Mouse (Mus musculus) cerebellum, adult (tissue): Measurements from ENCODE around the gene Patj.
A peak's percentile ranks its signal among the peaks of the same experiment; 100 is the strongest.

Experiments
- ATAC-seq: cut with Nextera tagmentation; 2 replicates; pipeline ENCODE4 v1.9.2; 2017; ENCODE audit warnings: mild to moderate bottlenecking, moderate library complexity, mixed read lengths; ENCODE audit not compliant: insufficient number of reproducible peaks, low FRiP score, low TSS enrichment

Patj gene

GRCm38 (mm10) chr4:98508471-98509271, 113.1 kb downstream of the Patj start:
- ATAC-seq, result no peak

GRCm38 (mm10) chr4:98509939-98510338, 114.4 kb downstream of the Patj start:
- ATAC-seq, result no peak

- no peak for ATAC-seq
These were observed 115.7 kb downstream of the Patj start for GRCm38 (mm10) chr4:98511296-98511695.

- ATAC-seq, result no peak
These were observed 116.6 kb downstream of the Patj start for GRCm38 (mm10) chr4:98511964-98512743.

GRCm38 (mm10) chr4:98520492-98520891, 124.9 kb downstream of the Patj start:
- no peak for ATAC-seq

- no peak for ATAC-seq
These were observed 128.9 kb downstream of the Patj start for GRCm38 (mm10) chr4:98524525-98524924.

DNA sequence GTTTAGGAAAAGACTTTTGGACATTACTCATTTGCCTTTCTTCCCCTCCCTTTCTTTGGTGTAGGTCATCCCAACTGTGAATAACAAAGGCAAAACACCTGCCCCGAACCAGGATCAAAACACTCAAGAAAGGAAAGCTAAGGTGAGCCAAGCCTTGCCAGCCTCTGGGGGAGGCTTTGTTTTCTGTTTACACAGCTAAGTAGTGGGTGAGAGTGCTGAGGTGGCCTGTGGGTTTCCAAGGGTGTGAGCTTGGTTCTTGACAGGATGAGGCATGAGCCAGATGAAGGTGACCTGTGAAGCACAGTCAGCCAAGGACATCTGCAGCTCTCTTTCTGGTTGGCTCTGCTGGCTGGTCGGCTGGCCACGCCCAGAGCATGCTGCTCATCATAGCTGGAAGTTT, 139.9 kb downstream of the Patj start:
- no peak for ATAC-seq

DNA sequence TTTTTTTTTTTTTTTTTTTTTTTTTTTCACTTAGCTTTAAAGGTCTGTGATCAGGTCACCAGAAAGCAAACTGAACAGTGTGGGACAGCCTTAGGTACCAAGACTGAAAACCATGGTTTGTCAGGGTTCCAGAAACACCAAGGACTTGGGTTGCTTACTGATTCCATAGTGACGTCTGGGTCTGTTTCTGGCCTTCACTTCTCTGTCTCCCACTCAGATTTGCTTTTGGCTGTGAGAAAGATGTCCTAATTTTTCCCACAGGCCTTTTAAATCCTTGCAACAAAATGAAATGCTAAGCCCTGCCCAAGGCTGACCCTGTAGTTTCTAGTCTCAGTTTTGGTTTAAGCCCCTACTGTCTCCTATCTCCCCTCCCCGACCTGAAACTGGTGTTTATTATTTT, 146.0 kb downstream of the Patj start:
- ATAC-seq, result no peak

- ATAC-seq, result no peak
These were observed 147.4 kb downstream of the Patj start for GRCm38 (mm10) chr4:98543001-98543400.

DNA sequence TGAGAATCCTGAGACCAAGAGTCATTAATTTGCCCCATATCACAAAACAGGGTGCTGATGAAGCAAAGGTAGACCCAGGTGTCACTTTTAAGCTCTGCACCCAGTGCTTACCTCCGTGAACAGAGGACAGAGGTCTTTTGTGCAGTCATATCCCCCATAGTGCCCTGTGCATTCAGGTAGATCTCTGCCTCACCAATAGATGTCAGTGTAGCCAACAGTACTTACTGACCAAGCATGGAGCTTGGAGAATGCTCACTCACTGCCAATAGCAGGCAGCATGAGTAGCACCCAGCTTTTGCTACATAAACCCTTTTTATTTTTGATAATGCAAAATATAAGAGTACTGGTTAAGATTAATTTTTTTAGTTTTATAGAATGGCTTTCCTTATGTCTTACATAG, 149.8 kb downstream of the Patj start:
- peak; percentile 83 for ATAC-seq

DNA sequence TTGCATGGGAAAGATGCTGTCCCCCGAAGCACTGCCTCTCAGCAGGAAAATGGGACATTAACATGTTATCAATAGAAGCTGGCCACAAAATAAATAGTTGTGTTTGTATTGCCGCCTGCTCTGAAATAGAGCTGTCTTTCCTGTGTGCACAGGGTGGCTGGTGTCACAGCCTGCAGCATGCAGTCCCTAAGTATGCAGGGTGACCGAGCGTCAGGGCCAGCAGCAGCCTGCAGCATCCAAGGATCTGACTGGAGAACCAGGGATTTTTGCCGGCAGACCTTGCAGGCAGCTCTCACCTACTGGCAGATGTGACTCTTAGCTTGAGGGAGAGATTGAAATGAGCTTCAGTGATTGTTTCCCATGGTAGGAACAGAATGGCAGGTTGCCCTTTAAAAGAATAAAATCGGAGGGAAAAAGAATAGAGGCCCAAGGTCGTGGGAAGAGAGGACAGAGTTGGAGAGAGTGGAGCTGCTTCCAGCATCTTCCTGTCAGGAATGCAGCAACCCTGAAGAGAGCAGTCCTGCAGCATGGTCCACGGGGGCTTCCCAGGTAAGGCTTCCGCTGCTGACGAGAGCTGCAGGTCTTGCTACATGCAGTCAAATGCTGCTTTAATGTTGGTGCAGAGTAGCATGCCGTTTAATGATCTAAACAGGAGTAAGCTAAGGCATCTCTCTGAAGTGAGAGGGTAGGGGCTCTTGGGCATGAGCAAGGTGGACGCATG, 151.0 kb downstream of the Patj start:
- ATAC-seq, result peak; percentile 68

GRCm38 (mm10) chr4:98549491-98549890, 153.9 kb downstream of the Patj start:
- peak; percentile 41; the same call in 1 of the 2 replicates for ATAC-seq

DNA sequence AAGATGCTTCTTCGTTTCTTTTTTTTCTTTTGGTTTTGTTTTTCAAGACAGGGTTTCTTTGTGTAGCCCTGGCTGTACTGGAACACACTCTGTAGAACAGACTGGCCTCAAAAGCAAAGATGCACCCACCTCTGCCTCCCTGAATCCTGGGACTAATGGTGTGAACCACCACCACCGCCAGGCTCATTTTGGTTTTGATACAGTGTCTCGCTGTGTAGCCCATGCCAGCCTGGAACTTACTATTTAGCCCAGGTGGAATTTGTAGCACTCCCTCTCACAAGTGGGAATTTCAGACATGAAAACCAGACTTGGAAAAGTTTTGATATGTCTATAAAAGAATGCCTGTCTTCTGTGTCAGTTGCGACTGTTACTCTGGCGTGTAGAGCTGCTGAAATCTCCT, 154.5 kb downstream of the Patj start:
- ATAC-seq, result no peak

DNA sequence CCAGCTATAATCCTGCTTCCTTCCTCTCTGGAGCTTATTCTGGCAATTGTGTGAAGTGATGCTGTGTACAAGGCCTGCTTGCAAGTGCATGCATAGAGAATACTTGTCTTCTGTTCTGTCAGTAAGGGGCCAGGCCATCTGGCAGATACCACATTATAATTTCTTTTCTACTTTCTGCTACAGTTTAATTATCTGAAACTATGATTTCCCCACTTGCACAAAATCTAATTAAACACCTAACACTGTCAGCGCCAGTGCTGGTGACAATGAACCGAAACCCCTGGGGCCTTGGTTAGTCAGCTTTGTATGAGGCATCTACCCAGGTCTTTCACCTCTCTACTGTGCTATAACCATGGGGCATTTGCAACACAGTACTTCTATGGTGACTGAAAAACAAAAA, 160.1 kb downstream of the Patj start:
- no peak for ATAC-seq

- ATAC-seq, result no peak
These were observed 160.9 kb downstream of the Patj start for GRCm38 (mm10) chr4:98556449-98556848.

GRCm38 (mm10) chr4:98557192-98557591, 161.6 kb downstream of the Patj start:
- ATAC-seq, result peak; percentile 94

DNA sequence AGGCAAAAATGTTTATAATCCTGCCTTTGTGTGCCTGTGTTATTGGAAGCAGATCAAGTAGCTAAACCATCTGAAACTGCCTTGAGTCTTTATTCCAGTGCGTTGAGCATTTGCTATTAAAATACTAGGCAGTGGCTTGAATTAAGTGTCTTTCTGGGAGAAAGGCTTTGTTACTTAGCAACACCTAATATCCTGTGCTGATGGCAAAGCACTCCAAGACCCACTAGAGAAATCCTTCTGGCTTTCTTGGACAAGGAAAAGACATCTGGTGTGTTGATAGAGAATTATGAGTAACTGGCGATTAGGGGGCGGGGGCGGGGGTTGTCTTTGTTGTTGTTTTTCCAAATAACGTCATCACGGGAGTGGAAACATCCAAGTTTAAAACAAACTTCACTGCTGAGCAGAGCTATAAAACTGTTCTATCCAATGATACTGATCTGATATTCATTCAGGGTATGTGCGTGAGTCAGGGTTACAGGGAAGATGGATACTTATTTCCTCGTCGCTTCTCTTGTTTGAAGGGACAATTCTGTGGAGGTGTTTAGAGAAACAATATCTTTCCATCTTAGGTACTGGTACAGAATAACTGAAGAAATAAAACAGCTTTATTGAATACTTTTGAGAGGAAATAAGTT, 164.7 kb downstream of the Patj start:
- ATAC-seq, result no peak

GRCm38 (mm10) chr4:98563082-98563481, 167.5 kb downstream of the Patj start:
- ATAC-seq, result no peak

- ATAC-seq, result 0 out of 2 replicates have a peak, but pooled peaks have one; percentile 17
These were observed 168.1 kb downstream of the Patj start for GRCm38 (mm10) chr4:98563506-98564195.
